Mouse (Mus musculus) adrenal gland, postnatal 4 days (tissue): ENCODE results near the gene Tbxas1. TPM values are rescaled to one million over a fixed set of nuclear protein-coding genes. Genes with fewer than 3 reads are reported as not detected.

Experiments used
- DNase-seq, 2 experiments: peaks; one replicate each; pipeline ENCODE4 v3.0.0; 2021 to 2022; ENCODE audit warnings: low spot score in 2 of 2, mixed read lengths in 2 of 2
- total RNA-seq, 2 experiments: library from RNA; stranded (reverse); gene quantifications; 2 replicates each; pipeline ENCODE4 v1.2.3; 2021

Tbxas1 gene
- total RNA-seq, 2 experiments from 2014 or later = 4.4 to 4.6 TPM

DNA sequence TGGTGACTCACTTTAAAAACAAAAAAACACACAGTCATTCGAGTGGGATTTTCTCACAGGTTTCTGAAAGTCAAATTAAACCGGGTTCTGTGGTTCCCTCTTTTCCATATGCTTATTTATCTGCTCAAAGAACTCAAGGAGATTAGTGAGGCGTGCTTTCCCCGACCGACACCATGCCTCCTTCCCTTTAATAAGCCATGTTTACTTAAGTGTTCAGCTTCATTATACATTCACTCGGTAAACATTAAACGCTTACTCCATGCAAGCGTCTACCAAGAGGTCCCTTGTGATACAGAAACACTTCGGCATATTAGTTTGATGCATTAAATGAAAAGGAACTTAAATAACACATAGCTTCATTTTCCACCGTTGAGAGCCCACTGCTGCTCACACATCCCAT is 111.4 kb downstream of the Tbxas1 start:
- no peak for DNase-seq

DNA sequence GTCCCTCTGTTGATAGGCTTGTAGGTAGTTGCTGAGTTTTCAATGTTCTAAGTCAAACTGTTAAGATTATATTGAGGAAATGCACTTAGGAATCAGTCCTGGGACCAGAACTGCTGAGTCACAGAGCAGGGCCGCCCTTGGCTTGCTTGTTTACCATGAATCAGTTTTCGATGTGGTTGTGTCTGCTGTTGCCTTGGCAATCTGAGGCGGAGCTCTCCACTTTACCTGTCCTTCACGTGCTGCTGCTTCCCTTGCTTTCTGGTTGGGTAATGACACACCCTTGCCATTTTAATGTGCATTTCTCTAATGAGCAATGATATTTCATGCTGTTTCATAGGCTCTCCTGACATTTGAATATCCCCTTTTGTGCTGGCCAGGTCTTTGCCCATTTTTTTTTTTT is 116.8 kb downstream of the Tbxas1 start:
- DNase-seq = no peak

DNA sequence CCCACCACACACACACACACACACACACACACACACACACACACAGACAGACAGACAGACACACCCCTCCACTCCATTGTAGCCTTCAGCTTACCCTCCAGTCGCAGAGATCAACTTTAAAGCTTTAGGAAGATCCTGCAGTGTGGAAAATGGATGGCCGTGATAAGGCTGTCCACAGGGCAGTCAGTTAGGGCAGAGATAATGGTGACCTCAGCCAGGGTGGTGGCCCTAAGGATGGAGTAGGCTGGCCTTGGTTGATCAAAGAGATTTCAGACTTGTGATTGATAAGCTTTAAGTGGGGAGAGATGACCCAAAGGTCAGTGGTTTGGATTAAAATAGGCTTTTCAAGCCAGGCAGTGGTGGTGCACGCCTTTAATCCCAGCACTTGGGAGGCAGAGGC is 120.6 kb downstream of the Tbxas1 start:
- no peak for DNase-seq

DNA sequence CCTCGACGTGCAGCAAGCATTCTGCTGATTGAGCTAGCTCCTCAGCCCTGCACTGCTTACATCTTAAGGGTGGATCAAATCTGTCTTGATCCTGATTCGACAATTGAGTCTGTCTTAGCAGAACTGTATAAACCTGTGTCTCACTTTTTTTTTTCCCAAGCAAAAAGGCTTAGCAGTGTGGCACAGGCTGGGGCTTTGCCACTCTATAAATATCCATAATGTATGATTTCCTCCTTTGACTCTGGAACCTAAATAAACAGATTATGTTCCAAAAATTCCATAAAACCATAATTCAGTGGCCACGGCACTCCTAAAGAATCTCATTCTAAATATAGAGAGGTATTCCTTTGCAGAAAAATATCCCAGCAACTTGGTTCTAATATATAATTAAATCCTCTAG is 122.6 kb downstream of the Tbxas1 start:
- no peak for DNase-seq

DNA sequence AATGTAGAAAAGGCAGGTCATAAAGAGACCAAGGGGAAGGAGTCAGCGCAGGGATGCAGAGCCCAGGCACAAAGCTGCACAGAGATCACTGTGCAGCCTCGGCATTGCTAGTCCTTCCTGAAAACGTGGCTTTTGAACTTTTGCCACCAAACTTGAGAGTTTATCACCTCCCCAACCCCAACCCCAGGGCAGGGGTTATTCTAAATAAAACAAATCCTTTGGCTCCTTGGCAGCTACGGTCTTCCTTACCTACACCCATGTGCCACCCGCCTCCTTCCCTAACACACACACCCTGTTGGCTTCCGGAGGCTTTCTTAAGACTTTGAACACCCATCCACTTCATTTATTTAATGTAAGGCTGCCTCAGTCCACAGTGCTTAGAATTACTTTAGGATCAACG is 127.9 kb downstream of the Tbxas1 start:
- DNase-seq = no peak

DNA sequence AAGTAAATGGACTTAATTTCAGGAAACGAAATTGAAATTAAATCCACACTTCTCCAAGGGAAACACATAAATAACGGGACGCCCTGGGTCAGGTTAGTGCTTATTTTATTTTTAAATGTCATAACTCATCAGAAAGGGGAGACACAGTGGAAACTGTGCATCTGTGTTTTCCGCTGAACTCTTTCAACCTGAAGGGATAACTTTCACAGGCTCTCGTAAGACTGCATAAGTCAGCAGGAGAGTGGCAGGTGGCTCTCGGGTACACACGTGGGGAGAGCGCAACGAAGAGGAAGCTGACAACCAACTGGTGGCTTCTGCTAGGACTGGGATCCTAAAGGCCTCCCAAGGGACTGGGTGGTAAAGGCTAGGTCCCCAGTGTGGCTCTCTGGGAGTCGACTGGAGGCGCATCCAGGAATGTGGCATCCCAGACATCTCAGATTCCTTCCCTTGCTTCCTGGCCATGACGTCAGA is 128.8 kb downstream of the Tbxas1 start:
- no peak for DNase-seq

DNA sequence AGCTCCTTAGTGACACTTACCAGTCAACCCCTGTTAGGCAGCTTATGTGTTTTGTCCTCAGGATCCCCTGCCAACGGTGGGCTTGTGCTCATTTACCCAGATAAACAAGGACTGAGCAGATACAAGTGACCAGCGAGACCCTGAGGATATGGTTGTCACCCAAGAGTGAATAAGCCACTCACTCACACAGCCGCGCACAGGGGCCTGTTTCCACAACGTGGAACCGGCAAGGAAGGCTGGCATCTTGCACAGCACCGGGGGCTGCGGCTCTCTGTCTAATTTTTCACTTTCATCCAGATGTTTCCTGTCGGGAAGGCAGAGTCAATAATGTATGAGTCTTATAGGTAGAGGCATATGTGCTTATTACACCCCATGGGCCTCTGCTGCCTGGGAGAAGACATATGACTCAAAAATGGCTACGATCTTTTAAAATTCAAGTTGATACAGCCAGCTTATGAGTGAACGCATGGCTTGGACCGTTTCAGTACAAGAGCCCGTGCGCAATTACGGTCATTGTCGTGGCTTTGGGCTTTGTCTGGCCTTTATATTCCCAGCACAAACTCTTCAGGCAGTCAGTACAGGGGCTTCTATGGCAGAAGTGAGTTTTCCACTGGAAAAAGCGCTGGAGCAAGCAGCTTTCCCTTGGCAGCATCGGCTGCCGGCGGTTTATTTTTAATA is 130.2 kb downstream of the Tbxas1 start:
- no peak for DNase-seq

DNA sequence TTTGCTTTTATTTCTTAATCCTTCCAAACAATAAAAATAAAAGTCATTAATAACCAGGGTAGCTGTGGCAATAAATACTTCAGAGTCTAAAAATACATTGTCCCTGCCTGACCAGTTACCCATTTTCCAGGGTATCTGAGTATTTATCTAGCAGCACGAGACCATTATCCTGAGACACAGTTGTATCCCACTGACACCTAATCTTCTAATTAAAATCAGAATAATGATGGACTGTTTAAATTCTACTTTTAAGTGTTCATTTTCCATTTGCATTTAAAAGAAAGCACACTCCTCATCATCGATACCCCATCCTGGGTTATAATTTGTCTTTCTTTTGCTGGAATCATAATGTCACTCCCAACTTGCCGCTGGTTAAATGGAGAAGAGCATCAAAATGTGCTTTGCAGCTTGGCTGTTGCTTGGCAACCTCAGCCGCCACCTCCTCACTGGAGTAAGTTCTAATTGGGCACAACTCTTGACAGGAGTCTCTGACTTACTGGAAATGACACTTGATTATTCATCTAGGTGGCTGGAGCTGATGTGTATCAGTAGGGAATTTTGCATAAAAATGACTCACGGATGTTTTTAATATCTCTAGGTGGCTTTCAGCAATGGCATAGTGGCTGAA is 130.9 kb downstream of the Tbxas1 start:
- DNase-seq = no peak

DNA sequence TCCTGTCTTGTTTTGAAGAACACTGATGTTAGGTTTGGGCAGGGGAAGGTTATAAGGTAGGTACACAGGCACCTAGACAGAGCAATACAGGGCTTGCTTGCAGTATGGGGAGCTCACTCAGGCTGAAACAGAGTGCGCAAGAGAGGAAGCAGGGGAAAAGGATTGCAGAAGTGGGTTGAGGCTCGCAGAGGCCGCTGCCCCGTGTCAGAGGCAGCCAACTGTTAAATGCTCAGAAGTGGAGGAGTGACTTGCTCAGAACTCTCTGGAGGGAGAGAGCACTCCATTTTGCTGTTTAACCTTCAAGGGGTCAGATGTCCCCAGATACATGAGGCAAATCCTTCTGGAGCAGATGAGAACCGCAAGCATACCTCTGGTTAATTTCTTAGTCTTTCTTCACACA is 132.0 kb downstream of the Tbxas1 start:
- no peak for DNase-seq

DNA sequence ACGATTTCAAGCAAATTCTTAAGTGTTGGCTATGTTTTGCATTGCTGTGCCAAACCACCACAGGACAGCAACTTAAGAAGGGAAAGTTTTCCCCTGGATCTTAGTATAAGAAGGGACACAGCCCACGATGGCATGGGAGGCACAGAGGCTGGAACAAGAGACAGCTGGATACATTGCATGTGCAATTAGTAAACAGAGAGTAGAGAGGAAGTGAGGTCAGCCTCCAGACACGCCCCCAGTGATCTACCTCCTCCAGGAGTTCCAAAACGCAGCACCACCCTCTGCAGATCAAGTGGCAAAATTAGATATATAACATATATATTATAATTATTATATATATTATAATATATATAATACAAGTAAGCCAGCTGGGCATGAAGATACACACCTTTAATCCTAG is 132.9 kb downstream of the Tbxas1 start:
- DNase-seq = no peak

DNA sequence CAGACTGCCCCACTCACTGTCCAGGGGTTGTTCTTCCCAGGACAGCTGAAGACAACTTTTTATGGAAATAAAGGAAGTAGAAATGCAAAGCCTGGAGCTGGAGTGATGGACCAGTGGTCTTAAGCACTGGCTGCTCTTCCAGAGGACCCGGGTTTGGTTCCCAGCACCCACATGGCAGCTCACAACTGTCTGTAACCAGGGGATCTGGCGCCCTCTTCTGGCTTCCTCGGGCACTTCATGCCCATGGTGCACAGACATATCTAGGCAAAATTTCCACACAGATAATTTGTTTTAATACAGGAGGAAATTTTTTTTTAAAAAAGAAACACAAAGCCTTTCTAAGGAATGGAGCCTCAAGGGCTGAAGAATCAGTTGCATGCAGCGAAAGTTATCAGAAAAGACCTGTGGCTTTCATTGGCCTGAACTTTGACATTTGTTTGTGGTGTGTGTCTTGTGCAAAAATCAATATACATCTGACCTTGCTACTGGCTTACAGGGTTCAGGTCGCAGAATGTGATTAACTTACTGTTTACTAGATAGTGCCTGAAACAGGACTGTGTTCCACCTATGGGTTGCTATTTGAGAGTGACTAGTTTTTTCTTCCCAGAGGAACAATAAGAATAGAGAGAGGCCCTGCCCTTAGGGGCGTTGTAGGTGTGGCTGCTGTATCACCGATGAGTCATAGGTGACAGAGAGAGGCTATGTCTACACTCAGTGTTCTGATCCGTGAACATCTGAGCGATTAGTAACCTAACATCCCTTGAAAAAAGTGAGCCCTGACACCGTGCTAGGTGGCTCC is 138.0 kb downstream of the Tbxas1 start:
- no peak for DNase-seq

DNA sequence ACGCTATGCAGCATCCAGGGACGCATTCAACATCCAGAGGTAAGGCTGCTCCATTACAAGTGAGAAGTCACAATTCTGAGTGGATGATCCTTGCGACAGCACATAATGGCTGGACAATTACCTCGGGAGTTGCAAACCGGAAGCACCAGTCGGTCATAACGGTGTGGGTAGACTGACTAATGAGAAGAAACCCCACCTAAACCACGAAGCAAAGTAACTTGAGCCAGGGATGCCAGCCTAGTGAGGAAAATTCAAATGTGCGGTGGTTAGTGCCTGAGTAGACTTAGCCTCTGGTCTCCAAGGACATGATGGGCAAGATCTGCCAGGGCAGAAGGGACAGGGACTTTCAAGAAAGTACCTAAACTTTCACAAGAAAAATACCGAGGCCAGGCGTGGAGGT is 142.7 kb downstream of the Tbxas1 start:
- DNase-seq = no peak

DNA sequence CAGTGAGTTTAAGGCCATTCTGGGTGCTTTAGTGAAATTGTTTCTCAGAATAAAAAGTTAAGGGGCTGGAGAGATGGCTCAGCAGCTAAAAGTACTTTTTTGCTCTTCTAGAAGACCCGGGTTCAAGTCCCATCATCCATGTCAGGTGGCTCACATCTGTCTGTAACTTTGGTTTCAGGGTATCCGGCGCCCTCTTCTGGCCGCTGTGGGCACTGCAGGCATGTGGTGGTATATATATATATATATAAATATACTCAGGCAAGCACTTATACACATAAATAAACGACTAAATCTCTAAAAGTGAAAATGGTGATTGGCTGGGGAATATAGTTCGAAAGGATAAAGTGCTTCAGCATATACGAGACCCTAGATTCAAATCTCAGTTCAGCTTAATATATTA is 143.6 kb downstream of the Tbxas1 start:
- DNase-seq = no peak

DNA sequence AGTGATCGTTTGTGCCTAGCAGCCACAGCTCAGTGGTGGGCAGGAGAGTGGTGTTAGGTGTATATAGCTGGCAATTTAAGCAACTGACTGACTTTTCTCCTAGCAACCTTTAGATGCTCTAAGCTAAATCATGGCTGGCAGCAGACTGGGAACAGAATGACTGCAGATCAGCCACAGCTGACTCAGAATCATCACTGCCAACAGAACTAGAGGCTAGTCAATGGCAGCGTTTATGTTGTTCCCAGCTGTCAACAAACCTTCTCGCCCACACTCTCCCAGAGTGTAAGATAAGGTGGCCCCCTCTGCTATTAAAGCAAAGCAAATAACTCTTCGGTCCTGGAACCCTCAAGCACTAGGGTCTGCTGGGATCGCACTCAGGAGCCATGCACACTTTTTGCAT is 144.0 kb downstream of the Tbxas1 start:
- DNase-seq = no peak

DNA sequence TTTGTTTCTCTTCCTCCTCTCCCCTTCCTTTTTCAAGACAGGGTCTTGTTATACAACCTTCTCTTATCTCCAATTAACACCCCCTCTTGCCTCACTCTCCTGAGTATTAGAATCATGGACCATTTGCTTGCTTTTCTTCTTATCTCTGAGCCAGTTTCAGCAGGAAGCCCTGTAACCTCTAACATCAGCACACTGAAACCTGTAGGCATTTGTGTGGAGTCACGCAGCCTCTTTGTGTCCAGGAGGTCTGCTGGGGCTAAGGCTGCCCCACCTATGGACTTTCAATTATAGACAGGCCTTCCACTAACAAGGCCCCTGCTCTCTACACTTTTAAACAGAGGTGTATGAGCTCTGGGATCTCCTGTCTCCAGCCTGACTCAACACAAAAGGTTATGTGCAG is 146.7 kb downstream of the Tbxas1 start:
- DNase-seq = no peak

DNA sequence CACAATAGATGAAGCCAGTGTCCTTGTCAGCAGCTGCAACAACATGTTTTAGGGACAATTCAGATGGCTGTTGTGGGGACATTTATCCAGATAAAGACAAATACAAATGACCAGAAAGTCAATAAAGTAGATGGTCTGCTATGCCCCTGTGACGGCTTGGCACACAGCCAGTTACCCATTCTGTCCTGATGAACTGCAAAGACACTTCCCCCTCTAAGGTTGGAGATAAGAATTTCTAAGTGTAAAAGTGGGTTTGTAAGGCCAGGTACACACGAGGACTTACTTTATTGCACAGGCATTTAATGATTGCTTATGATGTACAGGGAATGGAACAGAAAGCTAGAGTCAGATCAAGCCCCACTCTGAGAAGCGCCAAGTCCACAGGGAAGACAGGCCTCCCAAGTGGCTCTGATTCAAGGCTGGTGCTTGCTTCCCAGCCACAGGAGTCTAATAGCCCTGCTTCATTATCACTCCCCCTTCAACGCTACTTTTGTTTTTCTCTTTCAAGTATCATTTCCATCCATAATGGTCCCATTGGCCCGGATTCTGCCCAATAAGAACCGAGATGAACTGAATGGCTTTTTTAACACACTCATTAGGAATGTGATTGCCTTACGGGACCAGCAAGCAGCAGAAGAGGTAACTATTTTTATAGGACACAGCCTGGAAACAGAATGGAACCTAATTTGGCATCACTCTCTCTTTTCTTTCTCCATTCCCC is 147.4 kb downstream of the Tbxas1 start:
- no peak for DNase-seq

DNA sequence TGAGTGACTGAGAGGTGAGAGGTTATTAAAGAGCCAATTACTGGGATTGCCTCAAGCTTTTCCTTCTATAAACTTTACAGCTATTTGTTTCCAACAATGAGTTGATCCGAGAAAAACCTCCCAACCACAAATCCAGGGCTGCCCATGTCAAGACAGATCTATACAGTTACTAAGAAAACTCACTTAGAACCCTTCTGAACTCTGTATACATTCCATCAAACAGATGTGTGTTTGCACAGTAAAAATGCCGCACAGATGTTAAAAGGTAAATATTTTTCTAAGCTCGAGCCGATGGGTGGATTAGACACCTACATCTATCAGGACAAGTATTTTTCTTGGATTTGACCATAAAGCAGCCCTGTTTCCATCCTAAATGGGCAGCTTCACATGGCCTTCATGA is 149.4 kb downstream of the Tbxas1 start:
- no peak for DNase-seq

DNA sequence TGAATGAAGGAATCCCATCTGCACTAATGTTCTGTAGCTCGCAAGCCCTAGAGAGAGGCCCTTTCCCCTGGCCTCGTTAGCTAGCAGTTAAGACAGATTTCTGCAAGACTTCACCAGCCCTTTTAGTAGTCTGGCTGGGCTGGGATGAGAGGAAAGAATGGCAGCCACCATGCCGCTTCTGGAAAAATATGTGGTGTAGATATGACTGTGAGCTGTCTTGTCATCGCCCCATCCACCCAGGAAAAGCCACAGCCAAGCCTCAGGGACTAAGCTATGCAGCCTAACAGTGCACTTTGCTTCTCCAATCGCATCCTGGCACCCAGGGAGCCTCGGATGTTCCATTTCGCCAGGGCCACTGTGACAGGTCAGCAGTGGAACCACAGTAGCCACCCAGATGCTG is 149.8 kb downstream of the Tbxas1 start:
- no peak for DNase-seq

DNA sequence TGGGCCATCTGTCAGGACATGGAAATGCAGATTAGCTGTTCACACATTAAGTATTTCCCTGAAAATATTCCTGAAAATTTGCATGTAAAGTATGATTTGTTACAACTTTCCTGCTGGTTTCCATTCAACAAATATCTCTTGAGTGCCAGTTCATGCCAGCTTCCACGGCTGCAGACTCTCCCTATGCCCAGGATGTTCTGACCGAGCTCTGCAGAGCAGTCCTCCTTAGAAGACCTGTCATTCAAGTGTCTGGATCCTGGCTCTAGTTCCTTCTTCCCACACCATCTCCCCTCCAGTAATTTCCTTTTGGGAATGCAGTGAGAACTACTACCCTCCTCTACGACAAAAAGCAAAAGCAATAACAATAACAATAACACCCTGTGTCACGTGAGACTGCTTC is 155.5 kb downstream of the Tbxas1 start:
- no peak for DNase-seq

DNA sequence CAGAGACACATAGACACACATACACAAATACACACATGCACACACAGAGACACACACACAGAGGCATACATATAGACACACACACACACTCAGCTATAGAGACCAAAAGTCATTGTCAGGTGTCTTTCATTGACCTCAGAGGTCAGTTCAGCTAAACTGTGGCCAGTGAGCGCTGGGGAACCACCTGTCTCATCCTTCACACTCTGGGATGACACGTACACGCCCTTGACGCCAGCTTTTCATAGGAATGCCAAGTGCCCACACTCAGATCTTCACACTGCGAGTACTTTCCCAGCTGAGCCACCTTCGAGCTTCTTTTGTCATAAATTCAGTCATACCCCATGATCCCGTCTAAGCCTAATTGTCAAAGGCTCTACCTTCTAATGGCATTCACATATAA is 158.5 kb downstream of the Tbxas1 start:
- DNase-seq = no peak

DNA sequence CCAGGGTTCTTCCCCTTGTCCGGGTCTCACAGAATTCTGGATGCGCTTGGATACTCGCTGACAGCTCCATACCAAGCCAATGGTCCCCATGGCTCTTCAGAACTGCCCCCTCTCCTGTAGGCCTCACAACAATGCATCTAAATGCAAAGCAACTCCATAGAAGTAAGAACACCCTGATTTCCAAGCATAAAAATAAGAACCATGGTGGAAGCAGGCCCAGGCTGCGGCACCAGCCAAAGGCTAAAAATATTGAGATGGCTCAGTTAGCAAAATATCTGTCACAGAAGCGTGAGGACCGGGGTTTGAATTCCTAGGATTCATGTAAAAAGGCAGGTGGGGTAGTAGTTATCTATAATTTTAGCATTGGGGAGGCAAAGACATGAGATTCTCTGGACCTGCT is 159.8 kb downstream of the Tbxas1 start:
- no peak for DNase-seq

DNA sequence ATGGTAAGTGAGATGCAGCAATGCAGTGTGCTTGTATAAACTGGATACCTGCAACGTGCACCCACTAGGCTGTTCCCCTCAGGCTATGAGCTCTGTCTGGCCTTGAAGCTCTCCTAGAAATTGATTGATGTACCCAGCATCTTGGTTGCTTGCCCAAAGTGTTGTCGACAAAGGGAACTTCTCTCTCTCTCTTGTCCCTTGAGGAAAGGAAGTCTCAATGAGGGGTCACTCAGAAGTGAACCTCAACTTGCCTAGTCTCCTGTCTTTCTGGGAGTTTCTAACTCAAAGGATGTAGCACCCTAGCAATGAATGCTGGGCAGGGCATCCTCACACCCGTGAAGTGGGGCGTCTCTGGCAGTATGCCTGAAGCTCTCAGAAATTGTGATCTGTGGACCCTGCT is 161.0 kb downstream of the Tbxas1 start:
- DNase-seq = no peak
